Mouse (Mus musculus) G1E (cell line): ENCODE measurements around the gene Pdzk1. TPM values are rescaled to one million over a fixed set of nuclear protein-coding genes. Genes with fewer than 3 reads are reported as not detected.
A peak's percentile ranks its signal among the peaks of the same experiment; 100 is the strongest.

Experiments
- ATAC-seq: 2 replicates; pipeline ENCODE4 v1.8.0; 2016; ENCODE audit warnings: mild to moderate bottlenecking; ENCODE audit not compliant: insufficient number of reproducible peaks, poor library complexity, low FRiP score, severe bottlenecking; ENCODE audit errors: extremely low read depth
- DNase-seq: peaks from one replicate; pipeline ENCODE4 v3.0.0; 2012; ENCODE audit warnings: low spot score
- H3K27me3 ChIP-seq: 2 replicates; pipeline ENCODE4 v1.6.1; 2012; ENCODE audit warnings: mild to moderate bottlenecking, low read length, inconsistent platforms; ENCODE audit not compliant: insufficient read depth
- H3K36me3 ChIP-seq: replicated peaks from 2 replicates; pipeline ENCODE3; 2012; ENCODE audit warnings: mild to moderate bottlenecking, inconsistent platforms
- H3K4me1 ChIP-seq: 2 replicates; pipeline ENCODE4 v1.6.1; 2012; ENCODE audit warnings: low read depth, low read length, inconsistent platforms, mixed read lengths; ENCODE audit not compliant: insufficient read depth
- H3K4me3 ChIP-seq: 2 replicates; pipeline ENCODE4 v1.5.1; 2012; ENCODE audit warnings: low read depth, mild to moderate bottlenecking, inconsistent platforms, low read length, moderate library complexity, mixed read lengths
- H3K9me3 ChIP-seq: replicated peaks from 2 replicates; pipeline ENCODE4 v1.6.1; 2012; ENCODE audit warnings: inconsistent platforms
- CTCF ChIP-seq: IDR thresholded peaks from 2 replicates; pipeline ENCODE4 v1.5.1; 2012; ENCODE audit warnings: low read depth, low read length, inconsistent platforms, mixed read lengths
- GATA1 ChIP-seq: IDR thresholded peaks from 2 replicates; pipeline ENCODE4 v1.6.1; 2012; ENCODE audit warnings: borderline replicate concordance, low read length, inconsistent platforms, mixed read lengths
- GATA2 ChIP-seq: IDR thresholded peaks from 2 replicates; pipeline ENCODE4 v1.6.1; 2012; ENCODE audit warnings: low read depth, low read length, inconsistent platforms, borderline replicate concordance
- POLR2AphosphoS5 ChIP-seq: IDR thresholded peaks from 2 replicates; pipeline ENCODE4 v1.6.1; 2012; ENCODE audit warnings: low read depth, low read length, inconsistent platforms; ENCODE audit not compliant: insufficient replicate concordance
- TAL1 ChIP-seq: conservative IDR thresholded peaks from 2 replicates; pipeline ENCODE4 v1.6.1; 2012; ENCODE audit warnings: low read depth, low read length, inconsistent platforms, mixed read lengths
- polyA plus RNA-seq: library from polyadenylated mRNA; stranded (reverse); fragments of >175 nt; gene quantifications from 2 replicates; pipeline ENCODE4 v1.2.3, GENCODE M21; 2012
- total RNA-seq, 2 experiments: library from RNA; stranded (forward) in 1 of 2; stranded (reverse) in 1 of 2; fragments of 200-1000 nt in 1 of 2; fragments of >200 nt in 1 of 2; fragmentation: Nextera tagmentation in 1 of 2; gene quantifications; 2 replicates each; pipeline ENCODE4 v1.2.3; 2014 to 2017

The Pdzk1 gene
- not detected in 2 replicates for total RNA-seq (2014; fragmentation: Nextera tagmentation)
- total RNA-seq (2017), result 0.05 and 0.46 TPM in 2 replicates
- polyA plus RNA-seq, result 0.20 and 0.41 TPM in 2 replicates

GRCm38 (mm10) chr3:96828984-96829383, at the start of gene Pdzk1, which contains the start of gene Cd160:
Gene Pdzk1 (plus strand): TSS chr3:96829284.
Gene Cd160 (minus strand): TSS chr3:96829351.
- no peaks in the 10 kb centered on the region for H3K9me3 ChIP-seq
- DNase-seq (no peak), ATAC-seq (no peak)
- peaks cover 38% of the 10 kb centered on the region for H3K4me1 ChIP-seq
- H3K4me3 ChIP-seq, result no peak within 1 kb of the TSS
- TF ChIP-seq CTCF (no peak), POLR2AphosphoS5 (no peak), GATA2 (no peak), TAL1 (no peak), GATA1 (no peak)
- peaks cover 22% of the 10 kb centered on the region for H3K27me3 ChIP-seq
- no peaks in the 10 kb centered on the region for H3K36me3 ChIP-seq

- peak; percentile 28; the same call in 1 of the 2 replicates for ATAC-seq
- Histone ChIP-seq H3K9me3 (no peaks in the 10 kb centered on the region), H3K27me3 (no peaks in the 10 kb centered on the region), H3K36me3 (peaks cover 48% of the 10 kb centered on the region), H3K4me1 (peaks cover 10% of the 10 kb centered on the region), H3K4me3 (no peak overlapping the region)
- DNase-seq, result peak; percentile 5
- TF ChIP-seq POLR2AphosphoS5 (no peak), TAL1 (no peak), GATA2 (no peak), CTCF (no peak), GATA1 (no peak)
Measured at GRCm38 (mm10) chr3:96782236-96782635, 46.8 kb upstream of the Pdzk1 start.

GRCm38 (mm10) chr3:96787784-96788183, 41.3 kb upstream of the Pdzk1 start:
- Histone ChIP-seq H3K27me3 (no peaks in the 10 kb centered on the region), H3K36me3 (peaks cover 69% of the 10 kb centered on the region), H3K4me3 (no peak overlapping the region), H3K9me3 (no peaks in the 10 kb centered on the region), H3K4me1 (peaks cover 15% of the 10 kb centered on the region)
- DNase-seq (no peak), ATAC-seq (0 out of 2 replicates have a peak, but pooled peaks have one; percentile 22)
- no peak for TF ChIP-seq TAL1
- no peak for TF ChIP-seq GATA2
- TF ChIP-seq GATA1, result no peak
- no peak for TF ChIP-seq CTCF
- no peak for TF ChIP-seq POLR2AphosphoS5

- TF ChIP-seq CTCF (no peak), TAL1 (no peak), GATA2 (no peak), POLR2AphosphoS5 (no peak), GATA1 (no peak)
- Histone ChIP-seq H3K4me1 (peaks cover 15% of the 10 kb centered on the region), H3K4me3 (no peak overlapping the region), H3K36me3 (peaks cover 74% of the 10 kb centered on the region), H3K9me3 (no peaks in the 10 kb centered on the region), H3K27me3 (no peaks in the 10 kb centered on the region)
- ATAC-seq (no peak), DNase-seq (no peak)
Measured at GRCm38 (mm10) chr3:96788506-96788905, 40.6 kb upstream of the Pdzk1 start.

- DNase-seq, result no peak
- H3K4me3 ChIP-seq, result no peak overlapping the region
- H3K36me3 ChIP-seq, result peaks cover 8% of the 10 kb centered on the region
- no peaks in the 10 kb centered on the region for H3K27me3 ChIP-seq
- TF ChIP-seq CTCF (no peak), GATA1 (no peak), TAL1 (no peak), POLR2AphosphoS5 (no peak), GATA2 (no peak)
- no peaks in the 10 kb centered on the region for H3K9me3 ChIP-seq
- ATAC-seq, result no peak
- no peaks in the 10 kb centered on the region for H3K4me1 ChIP-seq
Measured at GRCm38 (mm10) chr3:96800254-96800653, 28.8 kb upstream of the Pdzk1 start.

- Histone ChIP-seq H3K4me3 (no peak overlapping the region), H3K9me3 (no peaks in the 10 kb centered on the region), H3K27me3 (no peaks in the 10 kb centered on the region), H3K4me1 (no peaks in the 10 kb centered on the region), H3K36me3 (peaks cover 8% of the 10 kb centered on the region)
- no peak for ATAC-seq
- TF ChIP-seq GATA2, result no peak
- no peak for TF ChIP-seq POLR2AphosphoS5
- no peak for TF ChIP-seq TAL1
- TF ChIP-seq CTCF, result no peak
- TF ChIP-seq GATA1, result no peak
- no peak for DNase-seq
Measured at GRCm38 (mm10) chr3:96802214-96802613, 26.9 kb upstream of the Pdzk1 start.
